Mouse (Mus musculus): ENCODE results near the gene Csnk2a1. TPM values are rescaled to one million over a fixed set of nuclear protein-coding genes. Genes with fewer than 3 reads are reported as not detected.

The Csnk2a1 gene
- polyA plus RNA-seq, 1 experiment, result 10.1 TPM

DNA sequence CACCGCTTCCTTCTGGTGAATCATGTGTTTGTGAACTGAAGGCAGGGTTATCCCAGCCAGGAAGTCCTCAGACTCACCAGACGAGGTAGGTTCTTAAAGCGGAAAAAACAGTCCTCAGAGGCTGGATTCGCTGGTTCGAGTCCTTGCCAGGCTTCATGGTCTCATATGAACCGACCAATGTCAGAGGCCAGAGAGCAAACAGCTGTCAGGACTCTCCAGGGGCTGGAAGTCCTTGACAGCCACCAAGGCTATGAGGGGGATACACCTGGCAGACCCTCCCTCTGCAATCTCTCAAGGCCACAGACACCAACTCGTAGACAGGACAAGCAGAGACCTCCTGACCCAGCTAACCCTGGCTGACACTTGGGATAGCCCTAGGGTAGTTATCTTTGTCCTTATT is 37.4 kb upstream of the Csnk2a1 start:
- no peaks in the 10 kb centered on the region for H3K27me3 ChIP-seq (ENCODE audit: control insufficient read depth, insufficient read depth, low read length)
- no peak overlapping the region for H3K4me3 ChIP-seq (ENCODE audit: low read depth, low read length)
- no peaks in the 10 kb centered on the region for H3K36me3 ChIP-seq (ENCODE audit: control insufficient read depth, insufficient read depth, low read length)
- no peak overlapping the region for H3K27ac ChIP-seq (ENCODE audit: insufficient read depth, low read depth, low read length)
- TF ChIP-seq POLR2A (IDR thresholded peaks at IDR 0.05; ENCODE audit: low read depth, low read length), result no peak
- TF ChIP-seq CTCF (IDR thresholded peaks at IDR 0.05; ENCODE audit: extremely low read depth, insufficient read length, insufficient replicate concordance, low read depth, low read length), result no peak
- no peaks in the 10 kb centered on the region for H3K4me1 ChIP-seq (ENCODE audit: control insufficient read depth, insufficient read depth, insufficient read length, low read length)
- 53% methylated on average over 7 of the region's 7 CpGs for WGBS

DNA sequence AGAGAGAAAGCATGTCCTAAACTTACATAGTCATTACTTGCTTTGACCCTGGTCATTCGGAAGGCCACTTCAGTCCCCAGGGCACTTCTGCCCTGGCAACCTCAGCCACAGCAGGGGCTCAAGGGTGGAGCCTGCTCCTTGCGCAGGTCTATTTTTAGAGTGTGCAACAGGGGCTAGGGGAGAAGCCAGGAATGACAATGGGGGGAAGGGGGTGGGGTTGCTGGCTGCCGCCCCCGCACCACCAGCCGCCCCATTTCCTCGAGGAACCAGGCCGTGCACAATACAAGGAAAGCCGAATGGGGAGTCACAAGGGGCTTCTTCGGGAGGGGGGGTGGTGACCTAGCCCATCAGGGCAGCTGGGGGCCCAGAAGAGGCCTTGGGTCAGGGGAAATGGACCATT is 37.0 kb upstream of the Csnk2a1 start:
- Histone ChIP-seq H3K4me1 (ENCODE audit: control insufficient read depth, insufficient read depth, insufficient read length, low read length) (no peaks in the 10 kb centered on the region), H3K36me3 (ENCODE audit: control insufficient read depth, insufficient read depth, low read length) (no peaks in the 10 kb centered on the region), H3K27ac (ENCODE audit: insufficient read depth, low read depth, low read length) (no peak overlapping the region), H3K27me3 (ENCODE audit: control insufficient read depth, insufficient read depth, low read length) (no peaks in the 10 kb centered on the region), H3K4me3 (ENCODE audit: low read depth, low read length) (no peak overlapping the region)
- TF ChIP-seq POLR2A (IDR thresholded peaks at IDR 0.05; ENCODE audit: low read depth, low read length) (no peak), CTCF (IDR thresholded peaks at IDR 0.05; ENCODE audit: extremely low read depth, insufficient read length, insufficient replicate concordance, low read depth, low read length) (no peak)
- WGBS, result 78% methylated on average over 9 of the region's 9 CpGs

DNA sequence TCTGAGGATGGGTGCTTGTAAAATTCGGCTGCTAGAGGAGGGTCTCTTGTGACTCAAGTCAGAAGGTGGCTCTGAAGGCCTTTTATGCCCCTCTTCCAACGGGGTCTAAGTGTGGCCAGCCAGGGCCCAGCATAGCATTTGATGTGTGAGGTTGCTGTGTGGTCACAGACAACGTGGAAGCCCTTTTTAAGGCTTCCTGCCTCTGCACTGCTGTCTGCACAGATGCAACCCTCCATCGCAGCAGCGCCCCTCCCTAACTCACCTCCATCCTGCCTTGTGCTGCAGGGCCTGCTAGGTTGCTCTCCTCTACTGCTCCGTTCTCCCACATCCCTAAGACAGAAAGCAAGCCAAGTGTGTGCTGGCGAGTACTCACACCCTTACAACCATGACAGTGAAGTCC is 36.5 kb upstream of the Csnk2a1 start:
- TF ChIP-seq POLR2A (IDR thresholded peaks at IDR 0.05; ENCODE audit: low read depth, low read length) (no peak), CTCF (IDR thresholded peaks at IDR 0.05; ENCODE audit: extremely low read depth, insufficient read length, insufficient replicate concordance, low read depth, low read length) (no peak)

DNA sequence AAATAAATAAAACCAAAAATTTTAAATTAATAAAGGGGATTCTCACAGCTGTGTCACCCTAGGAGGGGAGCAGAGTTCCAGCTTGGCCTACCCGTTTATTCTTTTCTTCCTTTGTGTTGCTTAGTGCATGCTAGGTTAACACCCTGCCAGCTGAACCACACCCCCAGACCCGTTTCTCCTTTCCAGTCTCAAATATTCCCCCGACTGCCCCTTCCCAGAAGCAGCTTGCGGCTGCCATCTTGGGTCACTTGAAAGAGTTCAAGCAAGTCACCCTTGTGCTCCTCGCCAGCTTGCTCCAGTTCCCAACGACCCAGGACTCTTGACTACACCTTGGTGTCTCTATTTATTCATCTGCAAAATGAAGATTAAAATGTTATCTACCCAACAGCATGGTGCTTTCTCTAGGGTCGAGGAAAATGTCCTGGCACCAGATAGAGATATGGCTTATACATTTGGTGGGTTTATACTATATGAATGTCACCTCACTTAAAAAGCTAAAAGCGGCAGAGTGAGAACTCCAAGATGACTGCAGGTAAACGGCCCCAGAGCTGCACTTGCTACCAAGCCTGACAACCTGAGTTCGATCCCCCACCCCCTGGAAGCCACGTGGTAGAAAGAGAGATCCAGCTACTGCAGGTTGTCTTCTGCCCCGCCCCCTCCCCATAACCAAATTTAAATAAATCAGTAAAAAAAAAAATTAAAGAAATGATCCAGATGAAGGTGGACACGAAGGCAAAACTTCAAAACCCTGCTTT is 33.9 kb upstream of the Csnk2a1 start:
- H3K36me3 ChIP-seq (ENCODE audit: control insufficient read depth, insufficient read depth, low read length), result no peaks in the 10 kb centered on the region
- TF ChIP-seq POLR2A (IDR thresholded peaks at IDR 0.05; ENCODE audit: low read depth, low read length), result no peak
- TF ChIP-seq CTCF (IDR thresholded peaks at IDR 0.05; ENCODE audit: extremely low read depth, insufficient read length, insufficient replicate concordance, low read depth, low read length), result no peak
- H3K27ac ChIP-seq (ENCODE audit: insufficient read depth, low read depth, low read length), result no peak overlapping the region
- H3K27me3 ChIP-seq (ENCODE audit: control insufficient read depth, insufficient read depth, low read length), result no peaks in the 10 kb centered on the region
- 66% methylated on average over 13 of the region's 13 CpGs for WGBS
- H3K4me3 ChIP-seq (ENCODE audit: low read depth, low read length), result no peak overlapping the region
- no peaks in the 10 kb centered on the region for H3K4me1 ChIP-seq (ENCODE audit: control insufficient read depth, insufficient read depth, insufficient read length, low read length)

More for the DNA sequence above, 36.5 kb upstream of the Csnk2a1 start:
- Histone ChIP-seq H3K27me3 (ENCODE audit: control insufficient read depth, insufficient read depth, low read length) (no peaks in the 10 kb centered on the region), H3K27ac (ENCODE audit: insufficient read depth, low read depth, low read length) (no peak overlapping the region), H3K36me3 (ENCODE audit: control insufficient read depth, insufficient read depth, low read length) (no peaks in the 10 kb centered on the region), H3K4me1 (ENCODE audit: control insufficient read depth, insufficient read depth, insufficient read length, low read length) (no peaks in the 10 kb centered on the region), H3K4me3 (ENCODE audit: low read depth, low read length) (no peak overlapping the region)
- 64% methylated on average over 7 of the region's 7 CpGs for WGBS

DNA sequence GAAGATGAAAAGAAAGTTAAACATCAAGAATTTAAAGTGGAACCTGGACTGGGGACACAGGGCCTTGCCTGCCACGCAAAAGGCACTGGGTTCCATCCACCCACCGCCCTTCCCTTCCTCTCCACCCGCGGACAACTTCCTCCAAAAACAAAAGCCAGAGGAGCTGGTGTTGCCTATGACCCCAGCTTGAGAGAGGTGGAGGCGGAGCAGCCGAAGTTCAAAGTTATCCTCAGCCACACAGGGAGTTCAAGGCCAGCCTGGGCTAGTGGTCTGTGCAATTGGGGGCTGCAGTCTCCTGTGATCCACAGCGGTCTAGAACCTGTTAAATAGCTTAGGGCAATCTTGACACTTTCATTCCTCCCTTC is 33.3 kb upstream of the Csnk2a1 start:
- H3K27me3 ChIP-seq (ENCODE audit: control insufficient read depth, insufficient read depth, low read length), result no peaks in the 10 kb centered on the region
- no peaks in the 10 kb centered on the region for H3K36me3 ChIP-seq (ENCODE audit: control insufficient read depth, insufficient read depth, low read length)
- H3K27ac ChIP-seq (ENCODE audit: insufficient read depth, low read depth, low read length), result no peak overlapping the region
- TF ChIP-seq POLR2A (IDR thresholded peaks at IDR 0.05; ENCODE audit: low read depth, low read length), result no peak
- no peak for TF ChIP-seq CTCF (IDR thresholded peaks at IDR 0.05; ENCODE audit: extremely low read depth, insufficient read length, insufficient replicate concordance, low read depth, low read length)
- H3K4me1 ChIP-seq (ENCODE audit: control insufficient read depth, insufficient read depth, insufficient read length, low read length), result no peaks in the 10 kb centered on the region
- no peak overlapping the region for H3K4me3 ChIP-seq (ENCODE audit: low read depth, low read length)
- WGBS, result 66% methylated on average over 7 of the region's 7 CpGs

DNA sequence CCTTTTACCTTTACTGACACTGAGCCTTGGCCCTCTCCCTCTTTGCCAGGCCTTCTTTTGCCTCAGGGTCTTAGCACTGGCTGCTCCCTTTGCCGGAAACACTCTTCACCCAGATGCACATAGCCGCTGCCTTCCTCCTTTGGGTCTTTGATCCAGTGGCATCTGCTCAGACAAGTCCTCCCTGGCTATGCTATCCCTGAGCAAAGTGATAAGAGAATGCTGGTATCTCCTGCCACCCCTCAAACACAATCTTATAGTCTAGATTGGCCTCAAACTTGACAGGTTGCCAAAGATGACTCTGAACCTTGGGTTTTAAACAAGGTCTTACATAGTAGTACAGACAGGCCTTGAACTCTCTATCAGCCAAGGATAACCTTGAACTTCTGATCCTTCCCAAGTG is 32.1 kb upstream of the Csnk2a1 start:
- TF ChIP-seq POLR2A (IDR thresholded peaks at IDR 0.05; ENCODE audit: low read depth, low read length) (no peak), CTCF (IDR thresholded peaks at IDR 0.05; ENCODE audit: extremely low read depth, insufficient read length, insufficient replicate concordance, low read depth, low read length) (no peak)
- H3K27me3 ChIP-seq (ENCODE audit: control insufficient read depth, insufficient read depth, low read length), result no peaks in the 10 kb centered on the region
- H3K4me1 ChIP-seq (ENCODE audit: control insufficient read depth, insufficient read depth, insufficient read length, low read length), result no peaks in the 10 kb centered on the region
- WGBS, result 94% methylated on average over 2 of the region's 2 CpGs
- H3K27ac ChIP-seq (ENCODE audit: insufficient read depth, low read depth, low read length), result no peak overlapping the region
- no peak overlapping the region for H3K4me3 ChIP-seq (ENCODE audit: low read depth, low read length)
- no peaks in the 10 kb centered on the region for H3K36me3 ChIP-seq (ENCODE audit: control insufficient read depth, insufficient read depth, low read length)

DNA sequence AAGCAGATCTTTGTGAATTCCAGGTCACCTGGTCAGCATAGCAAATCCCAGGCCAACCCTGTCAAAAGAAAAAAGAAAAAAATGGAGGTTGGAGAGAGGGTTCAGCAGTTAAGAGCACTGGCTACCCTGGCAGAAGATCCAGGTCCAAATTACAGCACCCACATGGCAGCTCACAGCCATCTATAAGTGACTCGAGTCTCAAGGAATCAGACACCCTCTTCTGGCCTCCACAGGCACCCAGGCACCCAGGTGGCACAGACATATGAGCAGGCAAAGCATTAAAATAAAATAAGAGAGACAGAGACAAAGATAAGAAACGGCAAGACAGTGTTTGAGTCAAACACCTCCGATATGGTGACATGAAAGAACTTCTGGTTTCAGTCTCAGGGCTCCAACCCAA is 29.7 kb upstream of the Csnk2a1 start:
- Histone ChIP-seq H3K4me3 (ENCODE audit: low read depth, low read length) (no peak overlapping the region), H3K4me1 (ENCODE audit: control insufficient read depth, insufficient read depth, insufficient read length, low read length) (no peaks in the 10 kb centered on the region), H3K27ac (ENCODE audit: insufficient read depth, low read depth, low read length) (no peak overlapping the region), H3K27me3 (ENCODE audit: control insufficient read depth, insufficient read depth, low read length) (no peaks in the 10 kb centered on the region), H3K36me3 (ENCODE audit: control insufficient read depth, insufficient read depth, low read length) (no peaks in the 10 kb centered on the region)
- WGBS, result 35% methylated on average over 3 of the region's 3 CpGs
- TF ChIP-seq POLR2A (IDR thresholded peaks at IDR 0.05; ENCODE audit: low read depth, low read length) (no peak), CTCF (IDR thresholded peaks at IDR 0.05; ENCODE audit: extremely low read depth, insufficient read length, insufficient replicate concordance, low read depth, low read length) (no peak)
